Mouse (Mus musculus): ENCODE data around the gene Usp44. TPM values are rescaled to one million over a fixed set of nuclear protein-coding genes. Genes with fewer than 3 reads are reported as not detected.
A peak's percentile ranks its signal among the peaks of the same experiment; 100 is the strongest.

Usp44 gene
- polyA plus RNA-seq, 1 experiment from 2014 or later: 10.5 TPM

DNA sequence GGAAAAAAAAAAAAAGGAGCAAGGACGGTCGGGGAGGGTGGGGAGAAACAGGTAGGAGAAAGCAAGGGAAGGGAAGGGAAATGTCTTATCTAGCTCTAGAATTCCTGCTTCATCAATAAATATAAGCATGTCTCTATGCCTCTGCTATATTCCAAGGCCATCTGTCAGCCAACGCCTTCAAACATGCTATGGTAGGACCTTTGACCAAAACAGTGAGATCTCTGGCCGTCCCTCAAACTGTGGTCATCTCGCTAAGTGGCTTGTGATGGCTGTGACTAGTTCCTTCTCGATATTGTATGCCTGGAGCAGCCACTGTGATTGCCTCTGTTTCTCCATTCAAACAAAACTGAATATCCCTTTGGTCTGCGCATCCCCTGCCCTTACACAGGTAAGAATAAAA lies 19.3 kb upstream of the Usp44 start:
- Histone ChIP-seq H3K27me3 (ENCODE audit: control insufficient read depth, insufficient read depth, low read length) (no peaks in the 10 kb centered on the region), H3K4me3 (ENCODE audit: low read depth, low read length) (no peak overlapping the region), H3K27ac (ENCODE audit: low read depth, low read length) (no peak overlapping the region), H3K9me3 (ENCODE audit: control insufficient read depth, low read length) (no peaks in the 10 kb centered on the region), H3K9ac (ENCODE audit: low read length) (no peak overlapping the region), H3K4me2 (ENCODE audit: low read depth, low read length, severe bottlenecking) (no peak overlapping the region), H3K4me1 (replicated peaks; ENCODE audit: control insufficient read depth, insufficient read depth, low read length) (no peaks in the 10 kb centered on the region), H3K36me3 (ENCODE audit: control insufficient read depth, insufficient read depth, low read length) (no peaks in the 10 kb centered on the region)
- DNase-seq (ENCODE audit: low spot score) (no peak), ATAC-seq (replicated peaks; ENCODE audit: low FRiP score) (no peak)
- WGBS: 91% methylated on average over 7 of the region's 7 CpGs

DNA sequence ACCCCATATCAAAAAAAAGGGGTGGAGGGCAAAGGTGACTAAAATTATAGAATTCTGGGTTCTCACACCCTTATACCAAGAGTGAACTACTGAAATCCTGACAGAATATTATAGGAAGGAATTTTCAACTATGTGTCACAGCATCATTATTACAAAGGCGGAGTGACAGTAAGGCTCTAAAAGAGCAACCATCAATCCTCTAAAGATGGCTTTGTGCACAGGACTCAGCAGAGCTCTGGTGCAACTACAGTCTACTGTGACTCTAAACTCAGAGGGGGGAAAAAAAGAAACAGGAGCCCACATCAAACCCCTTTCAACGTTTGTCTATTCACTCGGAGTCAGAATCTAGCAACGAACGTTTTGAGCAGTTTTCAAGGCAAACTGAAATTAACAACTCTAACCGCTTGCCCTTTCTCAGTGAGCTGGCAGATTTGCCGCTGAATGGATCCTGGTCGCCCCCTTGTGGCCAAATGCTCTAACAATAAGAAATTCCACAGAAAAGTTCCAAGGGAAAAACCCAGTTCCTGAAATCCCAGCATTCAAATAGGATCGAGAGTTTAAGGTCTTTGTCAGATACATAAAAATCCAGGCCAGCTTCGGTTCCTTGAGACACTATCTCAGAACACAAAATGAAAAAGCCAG lies 18.5 kb upstream of the Usp44 start:
- peak overlapping the region; percentile 24; the same call in 1 of the 2 replicates for H3K4me2 ChIP-seq (ENCODE audit: low read depth, low read length, severe bottlenecking)
- no peaks in the 10 kb centered on the region for H3K27me3 ChIP-seq (ENCODE audit: control insufficient read depth, insufficient read depth, low read length)
- no peak overlapping the region for H3K27ac ChIP-seq (ENCODE audit: low read depth, low read length)
- H3K4me1 ChIP-seq (replicated peaks; ENCODE audit: control insufficient read depth, insufficient read depth, low read length): no peaks in the 10 kb centered on the region
- DNase-seq (ENCODE audit: low spot score) (peak; percentile 87), ATAC-seq (replicated peaks; ENCODE audit: low FRiP score) (no peak)
- no peak overlapping the region for H3K4me3 ChIP-seq (ENCODE audit: low read depth, low read length)
- H3K9me3 ChIP-seq (ENCODE audit: control insufficient read depth, low read length): no peaks in the 10 kb centered on the region
- 0 out of 2 replicates have a peak overlapping the region, but pooled peaks have one; percentile 27 for H3K9ac ChIP-seq (ENCODE audit: low read length)
- H3K36me3 ChIP-seq (ENCODE audit: control insufficient read depth, insufficient read depth, low read length): no peaks in the 10 kb centered on the region
- WGBS: 22% methylated on average over 10 of the region's 10 CpGs

DNA sequence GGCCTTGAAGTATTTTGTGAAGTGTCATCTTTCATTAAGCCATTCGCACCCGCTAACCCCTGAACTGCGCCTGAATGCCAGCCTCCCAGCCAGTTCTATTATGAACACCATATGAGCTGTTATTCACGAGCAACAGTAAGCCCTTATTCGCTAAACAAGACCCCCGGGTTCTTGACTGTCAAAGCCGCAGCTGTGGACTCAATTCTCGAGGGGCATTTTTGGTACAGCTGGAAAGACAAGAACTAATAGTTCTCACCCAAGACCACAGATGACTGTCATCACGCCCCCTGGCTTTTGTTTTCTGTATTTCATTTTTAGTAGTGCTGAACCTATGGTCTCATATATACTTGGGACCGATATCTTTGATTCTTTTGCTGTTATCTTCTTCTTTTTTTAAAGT lies 17.6 kb upstream of the Usp44 start:
- H3K9me3 ChIP-seq (ENCODE audit: control insufficient read depth, low read length): no peaks in the 10 kb centered on the region
- DNase-seq (ENCODE audit: low spot score) (no peak), ATAC-seq (replicated peaks; ENCODE audit: low FRiP score) (no peak)
- H3K4me1 ChIP-seq (replicated peaks; ENCODE audit: control insufficient read depth, insufficient read depth, low read length): no peaks in the 10 kb centered on the region
- no peaks in the 10 kb centered on the region for H3K27me3 ChIP-seq (ENCODE audit: control insufficient read depth, insufficient read depth, low read length)
- H3K4me3 ChIP-seq (ENCODE audit: low read depth, low read length): no peak overlapping the region
- H3K36me3 ChIP-seq (ENCODE audit: control insufficient read depth, insufficient read depth, low read length): no peaks in the 10 kb centered on the region
- no peak overlapping the region for H3K27ac ChIP-seq (ENCODE audit: low read depth, low read length)
- H3K4me2 ChIP-seq (ENCODE audit: low read depth, low read length, severe bottlenecking): no peak overlapping the region
- 55% methylated on average over 10 of the region's 10 CpGs for WGBS
- no peak overlapping the region for H3K9ac ChIP-seq (ENCODE audit: low read length)

DNA sequence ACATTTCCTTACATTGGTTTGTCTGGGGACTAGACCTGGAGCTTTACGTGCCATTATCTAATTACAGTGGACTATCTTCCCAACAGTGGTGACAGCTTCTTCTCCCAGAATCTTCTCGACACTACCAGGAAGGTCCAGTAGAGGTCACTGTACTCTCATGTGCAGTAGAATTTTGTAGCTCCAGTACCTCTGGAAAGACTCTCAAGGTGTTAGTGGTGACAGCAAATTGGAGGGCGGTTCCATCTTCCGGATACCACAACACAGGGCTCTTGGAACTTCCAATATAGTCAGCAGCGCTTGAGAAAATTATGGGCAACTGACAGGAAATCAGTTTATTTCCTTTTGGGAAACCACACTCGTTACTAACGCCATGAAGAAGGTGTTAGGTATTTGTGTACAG lies 12.7 kb upstream of the Usp44 start:
- DNase-seq (ENCODE audit: low spot score) (peak; percentile 74), ATAC-seq (replicated peaks; ENCODE audit: low FRiP score) (no peak)
- Histone ChIP-seq H3K36me3 (ENCODE audit: control insufficient read depth, insufficient read depth, low read length) (no peaks in the 10 kb centered on the region), H3K4me2 (ENCODE audit: low read depth, low read length, severe bottlenecking) (no peak overlapping the region), H3K27ac (ENCODE audit: low read depth, low read length) (no peak overlapping the region), H3K4me3 (ENCODE audit: low read depth, low read length) (no peak overlapping the region), H3K9me3 (ENCODE audit: control insufficient read depth, low read length) (no peaks in the 10 kb centered on the region), H3K27me3 (ENCODE audit: control insufficient read depth, insufficient read depth, low read length) (no peaks in the 10 kb centered on the region), H3K9ac (ENCODE audit: low read length) (no peak overlapping the region), H3K4me1 (replicated peaks; ENCODE audit: control insufficient read depth, insufficient read depth, low read length) (0 out of 2 replicates have a peak, but pooled peaks cover 2% of the 10 kb centered on the region)
- WGBS: 37% methylated on average over 7 of the region's 7 CpGs

DNA sequence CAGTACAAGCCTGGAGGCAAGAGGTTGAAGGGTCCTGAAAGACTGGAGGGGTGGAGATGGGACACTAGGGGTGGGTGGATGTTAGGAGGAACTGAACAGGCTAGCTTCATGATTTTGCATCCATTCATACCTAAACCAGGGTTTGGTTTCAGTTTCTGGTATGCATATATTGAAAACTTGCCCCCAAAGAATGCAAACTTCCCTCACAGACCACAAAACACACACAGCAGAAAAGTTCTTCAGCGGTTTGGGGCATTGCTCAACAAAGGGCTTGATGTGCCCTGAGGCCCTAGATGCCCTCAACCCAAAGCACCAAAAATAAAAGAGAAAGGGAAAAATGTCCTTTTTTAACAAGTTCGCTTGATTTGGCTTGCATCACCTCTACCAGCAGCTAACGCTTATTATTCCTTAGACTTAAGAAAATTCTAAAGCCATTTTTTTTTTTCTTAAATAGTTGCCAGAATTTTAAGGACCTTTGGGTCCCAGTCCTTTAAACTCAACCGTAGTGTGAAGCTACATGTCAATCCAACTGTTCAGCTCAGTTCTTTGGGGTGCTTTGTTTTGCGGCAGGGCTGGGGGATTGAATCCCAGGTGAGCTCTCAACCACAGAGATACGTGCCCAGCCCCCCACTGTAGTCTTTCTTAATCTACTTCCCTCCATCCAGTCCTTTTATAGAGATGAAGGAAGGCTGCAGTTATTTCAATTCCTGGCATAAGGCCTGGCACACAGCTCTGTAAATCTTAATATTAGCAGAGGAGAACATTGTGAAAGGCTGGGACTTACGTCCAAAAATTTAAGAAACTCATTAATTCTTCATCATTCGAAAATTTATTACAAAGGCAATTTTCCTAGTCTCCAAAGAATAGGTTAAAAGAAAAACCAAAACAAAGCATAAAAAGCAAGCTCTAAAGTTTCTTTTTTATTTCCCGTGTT lies 1.2 kb upstream of the Usp44 start:
- ATAC-seq (replicated peaks; ENCODE audit: low FRiP score) (no peak), DNase-seq (ENCODE audit: low spot score) (no peak)
- H3K9me3 ChIP-seq (ENCODE audit: control insufficient read depth, low read length): no peaks in the 10 kb centered on the region
- peaks cover 5% of the 10 kb centered on the region; the same call in 1 of the 2 replicates for H3K4me1 ChIP-seq (replicated peaks; ENCODE audit: control insufficient read depth, insufficient read depth, low read length)
- no peak overlapping the region for H3K4me3 ChIP-seq (ENCODE audit: low read depth, low read length)
- no peaks in the 10 kb centered on the region for H3K36me3 ChIP-seq (ENCODE audit: control insufficient read depth, insufficient read depth, low read length)
- H3K27ac ChIP-seq (ENCODE audit: low read depth, low read length): no peak overlapping the region
- no peak overlapping the region for H3K4me2 ChIP-seq (ENCODE audit: low read depth, low read length, severe bottlenecking)
- no peak overlapping the region for H3K9ac ChIP-seq (ENCODE audit: low read length)
- WGBS: 30% methylated on average over 9 of the region's 9 CpGs
- H3K27me3 ChIP-seq (ENCODE audit: control insufficient read depth, insufficient read depth, low read length): peaks cover 16% of the 10 kb centered on the region

DNA sequence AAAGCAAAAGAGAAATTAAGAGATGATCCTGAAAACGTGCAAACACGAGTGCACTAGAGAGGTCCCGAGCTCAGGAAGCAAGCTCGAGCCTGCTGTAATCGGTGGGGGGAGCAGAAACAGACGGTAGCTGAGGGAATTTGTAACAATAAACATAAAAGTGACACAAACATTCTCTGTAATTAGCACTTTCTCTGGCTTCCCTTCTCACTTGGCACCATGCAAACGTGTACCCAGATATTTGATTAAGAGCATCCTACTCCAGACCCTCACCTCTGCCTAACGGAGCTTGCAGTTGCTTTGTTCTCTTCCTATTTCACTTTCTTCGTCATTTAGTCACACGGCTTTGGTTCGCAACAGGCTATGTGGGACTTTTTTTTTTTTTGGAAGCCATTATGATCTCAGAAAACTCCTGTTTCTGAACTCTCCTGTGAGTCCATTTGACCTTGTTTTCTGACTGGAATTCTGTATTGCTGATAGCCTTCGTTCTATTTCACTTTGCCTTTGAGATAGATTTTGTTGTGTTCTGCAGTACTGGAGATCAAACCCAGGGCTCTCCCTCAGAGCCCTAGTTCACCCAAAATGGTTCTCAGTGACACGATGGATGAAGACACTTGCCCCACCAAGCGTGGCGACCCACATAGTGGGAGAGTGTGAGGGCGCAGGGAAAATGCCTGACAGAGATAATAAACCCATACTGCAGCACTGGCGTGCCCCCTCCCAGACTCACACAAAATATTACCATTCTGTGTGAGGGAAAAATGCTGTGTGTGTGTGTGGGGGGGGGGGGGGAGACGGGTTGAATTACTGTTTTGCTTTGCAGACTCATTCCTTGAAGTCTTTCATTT lies 597 bp downstream of the Usp44 start:
- H3K9ac ChIP-seq (ENCODE audit: low read length): no peak overlapping the region
- 6% methylated on average over 18 of the region's 18 CpGs for WGBS
- H3K4me2 ChIP-seq (ENCODE audit: low read depth, low read length, severe bottlenecking): peak overlapping the region; percentile 29
- H3K4me3 ChIP-seq (ENCODE audit: low read depth, low read length): no peak overlapping the region; the same call in 1 of the 2 replicates
- no peaks in the 10 kb centered on the region for H3K9me3 ChIP-seq (ENCODE audit: control insufficient read depth, low read length)
- H3K27ac ChIP-seq (ENCODE audit: low read depth, low read length): no peak overlapping the region
- peaks cover 16% of the 10 kb centered on the region for H3K27me3 ChIP-seq (ENCODE audit: control insufficient read depth, insufficient read depth, low read length)
- H3K36me3 ChIP-seq (ENCODE audit: control insufficient read depth, insufficient read depth, low read length): no peaks in the 10 kb centered on the region
- no peak for DNase-seq (ENCODE audit: low spot score)
- H3K4me1 ChIP-seq (replicated peaks; ENCODE audit: control insufficient read depth, insufficient read depth, low read length): peaks cover 5% of the 10 kb centered on the region; the same call in 1 of the 2 replicates
- ATAC-seq (replicated peaks; ENCODE audit: low FRiP score): no peak

DNA sequence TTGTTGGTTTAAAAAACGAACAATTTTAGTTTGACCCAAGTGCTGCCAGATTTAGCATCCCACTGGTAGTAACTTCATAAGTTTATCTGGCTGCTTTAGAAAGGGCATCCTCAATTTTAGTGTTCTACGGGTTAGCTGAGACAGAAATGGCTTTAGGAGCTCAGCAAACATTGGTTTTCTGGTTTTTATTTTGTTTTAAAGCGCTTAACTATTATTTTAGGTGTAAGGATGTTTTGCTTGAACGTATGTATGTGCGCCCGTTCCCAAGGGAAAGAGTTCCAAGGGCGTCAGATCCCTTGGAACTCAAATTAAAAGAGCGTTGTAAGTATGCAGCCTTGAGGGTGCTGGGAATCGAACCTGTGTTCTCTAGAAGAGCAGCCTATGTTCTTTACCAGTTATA lies 1.5 kb downstream of the Usp44 start:
- Histone ChIP-seq H3K36me3 (ENCODE audit: control insufficient read depth, insufficient read depth, low read length) (no peaks in the 10 kb centered on the region), H3K27ac (ENCODE audit: low read depth, low read length) (no peak overlapping the region), H3K4me2 (ENCODE audit: low read depth, low read length, severe bottlenecking) (no peak overlapping the region), H3K9ac (ENCODE audit: low read length) (no peak overlapping the region), H3K4me1 (replicated peaks; ENCODE audit: control insufficient read depth, insufficient read depth, low read length) (peaks cover 5% of the 10 kb centered on the region; the same call in 1 of the 2 replicates), H3K9me3 (ENCODE audit: control insufficient read depth, low read length) (no peaks in the 10 kb centered on the region), H3K4me3 (ENCODE audit: low read depth, low read length) (no peak overlapping the region), H3K27me3 (ENCODE audit: control insufficient read depth, insufficient read depth, low read length) (peaks cover 16% of the 10 kb centered on the region)
- no peak for ATAC-seq (replicated peaks; ENCODE audit: low FRiP score)
- DNase-seq (ENCODE audit: low spot score): no peak
- 25% methylated on average over 9 of the region's 9 CpGs for WGBS

DNA sequence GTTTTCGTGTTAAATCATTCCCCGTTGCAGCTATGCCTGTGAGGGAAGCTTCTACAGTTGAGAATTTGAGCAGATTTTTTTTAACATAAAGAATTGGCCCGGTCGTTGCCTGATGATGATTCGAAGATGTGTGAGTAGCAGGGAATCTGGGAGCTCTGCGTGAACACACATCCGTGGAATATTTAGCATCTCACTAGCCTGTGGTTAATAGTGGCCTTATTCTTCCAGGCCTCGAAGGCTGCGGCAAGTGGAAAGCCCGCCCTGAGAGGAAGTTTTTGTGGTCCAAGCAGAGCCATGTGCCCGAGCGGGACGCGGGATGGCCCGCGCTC lies 2.0 kb downstream of the Usp44 start:
- H3K27ac ChIP-seq (ENCODE audit: low read depth, low read length): no peak overlapping the region
- no peaks in the 10 kb centered on the region for H3K36me3 ChIP-seq (ENCODE audit: control insufficient read depth, insufficient read depth, low read length)
- no peaks in the 10 kb centered on the region for H3K9me3 ChIP-seq (ENCODE audit: control insufficient read depth, low read length)
- H3K4me3 ChIP-seq (ENCODE audit: low read depth, low read length): peak overlapping the region; percentile 77
- H3K9ac ChIP-seq (ENCODE audit: low read length): peak overlapping the region; percentile 79
- peaks cover 16% of the 10 kb centered on the region for H3K27me3 ChIP-seq (ENCODE audit: control insufficient read depth, insufficient read depth, low read length)
- peak overlapping the region; percentile 90 for H3K4me2 ChIP-seq (ENCODE audit: low read depth, low read length, severe bottlenecking)
- H3K4me1 ChIP-seq (replicated peaks; ENCODE audit: control insufficient read depth, insufficient read depth, low read length): peaks cover 7% of the 10 kb centered on the region; the same call in 1 of the 2 replicates
- 2% methylated on average over 16 of the region's 16 CpGs for WGBS
- no peak for DNase-seq (ENCODE audit: low spot score)
- no peak for ATAC-seq (replicated peaks; ENCODE audit: low FRiP score)

Data from forebrain, embryonic 11.5 days (tissue).